ENCODE assay signal across 9 mouse cellular contexts in the genomic region with DNA sequence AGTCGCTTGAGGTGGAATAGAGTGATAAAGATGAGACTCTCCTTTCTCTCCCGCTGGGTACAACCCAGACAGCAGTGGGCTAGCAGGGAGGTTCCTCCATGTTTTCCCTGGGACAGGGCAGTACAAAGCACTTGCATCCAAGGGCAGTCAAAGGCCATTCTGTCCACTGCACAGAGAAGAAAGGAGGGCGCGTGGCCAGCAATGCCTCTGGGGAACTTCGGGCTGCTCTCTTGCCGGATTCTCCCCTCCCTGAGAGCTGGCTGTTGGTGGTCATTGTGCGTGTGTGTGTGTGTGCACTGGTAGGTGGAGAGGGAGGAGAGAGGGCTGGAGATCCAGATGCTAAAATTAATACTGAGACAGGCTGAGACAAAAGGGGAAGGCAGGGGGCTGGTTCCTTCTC. TPM values are rescaled to one million over a fixed set of nuclear protein-coding genes. Genes with fewer than 3 reads are reported as not detected.
DNase-seq lines count a peak whose midpoint lies in the region; ATAC-seq and TF ChIP-seq lines count a peak whose summit lies in the region.
"Had no signal": no experiment of that assay in that cellular context is flagged by ENCODE, and none has a peak within 500 bp of the region (broad histone marks: within the 10 kb centered on the region; RNA-seq: fewer than 3 reads in every experiment).

No protein-coding gene starts in this region.

- H3K27ac ChIP-seq in forebrain, postnatal 0 days (ENCODE audit: low read depth, low read length): no peak overlapping the region
- H3K27ac ChIP-seq in forebrain, embryonic 11.5 days (ENCODE audit: low read depth, low read length): no peak overlapping the region
- peak overlapping the region; percentile 51 for H3K27ac ChIP-seq in heart, embryonic 11.5 days (ENCODE audit: low read depth, low read length)
- H3K27ac ChIP-seq in limb, embryonic 12.5 days: no peak overlapping the region

- H3K4me3 ChIP-seq in forebrain, postnatal 0 days (ENCODE audit: low read depth, low read length): peak overlapping the region; percentile 61; the same call in 1 of the 2 replicates
- no peak overlapping the region for H3K4me3 ChIP-seq in forebrain, embryonic 11.5 days (ENCODE audit: low read depth, low read length)
- H3K4me3 ChIP-seq in heart, embryonic 11.5 days (ENCODE audit: low read depth, low read length): peak overlapping the region; percentile 58
- peak overlapping the region; percentile 57; the same call in 1 of the 2 replicates for H3K4me3 ChIP-seq in limb, embryonic 12.5 days (replicated peaks)

- H3K9ac ChIP-seq in forebrain, postnatal 0 days: no peak overlapping the region
- no peak overlapping the region for H3K9ac ChIP-seq in forebrain, embryonic 11.5 days (ENCODE audit: low read length)
- H3K9ac ChIP-seq in heart, embryonic 11.5 days (ENCODE audit: low read depth, low read length): peak overlapping the region; percentile 66
- H3K9ac ChIP-seq in limb, embryonic 12.5 days (replicated peaks): no peak overlapping the region

- H3K36me3 ChIP-seq in forebrain, postnatal 0 days (ENCODE audit: insufficient read depth): no peaks in the 10 kb centered on the region
- no peaks in the 10 kb centered on the region for H3K36me3 ChIP-seq in forebrain, embryonic 11.5 days (ENCODE audit: control insufficient read depth, insufficient read depth, low read length)
- H3K36me3 ChIP-seq in heart, embryonic 11.5 days (ENCODE audit: control insufficient read depth, insufficient read depth, low read length): no peaks in the 10 kb centered on the region
- H3K36me3 ChIP-seq in limb, embryonic 12.5 days: no peaks in the 10 kb centered on the region

- TF ChIP-seq CTCF in forebrain, postnatal 0 days (IDR thresholded peaks at IDR 0.05; ENCODE audit: low read depth): no peak

- no peaks in the 10 kb centered on the region for H3K4me1 ChIP-seq in forebrain, postnatal 0 days (ENCODE audit: insufficient read depth)
- H3K4me1 ChIP-seq in forebrain, embryonic 11.5 days (replicated peaks; ENCODE audit: control insufficient read depth, insufficient read depth, low read length): no peaks in the 10 kb centered on the region; the same call in 1 of the 2 replicates
- H3K4me1 ChIP-seq in heart, embryonic 11.5 days (ENCODE audit: control insufficient read depth, insufficient read depth, low read length): peaks cover 24% of the 10 kb centered on the region
- H3K4me1 ChIP-seq in limb, embryonic 12.5 days (replicated peaks): peaks cover 16% of the 10 kb centered on the region

- H3K27me3 ChIP-seq in forebrain, postnatal 0 days (ENCODE audit: insufficient read depth, low read length): peaks cover 39% of the 10 kb centered on the region
- peaks cover 45% of the 10 kb centered on the region for H3K27me3 ChIP-seq in forebrain, embryonic 11.5 days (ENCODE audit: control insufficient read depth, insufficient read depth, low read length)
- peaks cover 32% of the 10 kb centered on the region for H3K27me3 ChIP-seq in heart, embryonic 11.5 days (ENCODE audit: control insufficient read depth, insufficient read depth, low read length)
- H3K27me3 ChIP-seq in limb, embryonic 12.5 days: peaks cover 71% of the 10 kb centered on the region

- DNase-seq in forebrain, postnatal 0 days: no peak
- DNase-seq in forebrain, embryonic 11.5 days (ENCODE audit: low spot score): no peak
- peak; percentile 80 for DNase-seq in adrenal gland, postnatal 14 days
- DNase-seq in frontal cortex, postnatal 10 days (ENCODE audit: low spot score in 2 of 2): no peak
- no peak for DNase-seq in spleen, postnatal 10 days (ENCODE audit: low spot score in 2 of 2)

- H3K9me3 ChIP-seq in forebrain, postnatal 0 days (ENCODE audit: low read length): 0 out of 2 replicates have a peak, but pooled peaks cover 3% of the 10 kb centered on the region
- H3K9me3 ChIP-seq in forebrain, embryonic 11.5 days (ENCODE audit: control insufficient read depth, low read length): no peaks in the 10 kb centered on the region
- no peaks in the 10 kb centered on the region for H3K9me3 ChIP-seq in heart, embryonic 11.5 days (replicated peaks; ENCODE audit: control insufficient read depth, low read length)
- H3K9me3 ChIP-seq in limb, embryonic 12.5 days: no peaks in the 10 kb centered on the region

- 36% methylated on average over 7 of the region's 7 CpGs for WGBS in forebrain, postnatal 0 days
- WGBS in forebrain, embryonic 11.5 days: 38% methylated on average over 7 of the region's 7 CpGs
- 35% methylated on average over 7 of the region's 7 CpGs for WGBS in heart, embryonic 11.5 days (ENCODE audit: insufficient replicate concordance)
- WGBS in limb, embryonic 12.5 days: 50% methylated on average over 7 of the region's 7 CpGs

- H3K4me2 ChIP-seq in forebrain, postnatal 0 days (ENCODE audit: low read depth): 0 out of 2 replicates have a peak overlapping the region, but pooled peaks have one; percentile 76
- H3K4me2 ChIP-seq in forebrain, embryonic 11.5 days (ENCODE audit: low read depth, low read length, severe bottlenecking): no peak overlapping the region
- H3K4me2 ChIP-seq in heart, embryonic 11.5 days: peak overlapping the region; percentile 87
- peak overlapping the region; percentile 88; the same call in 1 of the 2 replicates for H3K4me2 ChIP-seq in limb, embryonic 12.5 days

- no peak for ATAC-seq in forebrain, postnatal 0 days
- no peak for ATAC-seq in forebrain, embryonic 11.5 days (replicated peaks; ENCODE audit: low FRiP score)
- no peak for ATAC-seq in heart, embryonic 11.5 days (replicated peaks; ENCODE audit: insufficient number of reproducible peaks, low FRiP score, low TSS enrichment)
- no peak for ATAC-seq in limb, embryonic 12.5 days (ENCODE audit: insufficient number of reproducible peaks, insufficient read depth, low FRiP score, low TSS enrichment, low read depth)
- ATAC-seq in inflammation-experienced regulatory T-cells, adult 6 months: no peak

RNA-seq across cellular contexts. Expression of a gene that starts 3.8 kb away (rescaled TPM):
- total RNA-seq in forebrain, postnatal 0 days (2014; rRNA removed): 0.24 and 0.77 TPM in 2 replicates
- polyA plus RNA-seq in forebrain, postnatal 0 days (2015; fragmentation: Nextera tagmentation; extraction: Ambion mirVana): 0.40 and 0.63 TPM in 2 replicates
- 0.29 and 0.68 TPM in 2 replicates for polyA plus RNA-seq in forebrain, embryonic 11.5 days (2014; fragmentation: Nextera tagmentation; extraction: Ambion mirVana)
- total RNA-seq in adrenal gland, postnatal 14 days (2021): 0.37 and 0.75 TPM in 2 replicates
- 2.1 and 2.3 TPM in 2 replicates for polyA plus RNA-seq in heart, embryonic 11.5 days (2014; fragmentation: Nextera tagmentation; extraction: Ambion mirVana)
- polyA plus RNA-seq in limb, embryonic 12.5 days (2016; fragmentation: Nextera tagmentation; extraction: Ambion mirVana): 0.44 TPM in 1 of 2 replicates, not detected in the other
- polyA plus RNA-seq in inflammation-experienced regulatory T-cells, adult 6 months (2017; shearing (Covaris generic)): 1 to 10 TPM in 1 of 3 experiments, under 1 TPM in 1, not detected in 1; 0.48 to 1.6 TPM
- polyA plus RNA-seq: erythroblast, embryonic 14.5 days had no signal

RNA-seq across cellular contexts. Expression of a gene that starts 12.0 kb away (rescaled TPM):
- total RNA-seq in forebrain, postnatal 0 days (2014; rRNA removed): 1.2 and 1.3 TPM in 2 replicates
- 0.50 and 0.98 TPM in 2 replicates for polyA plus RNA-seq in forebrain, postnatal 0 days (2015; fragmentation: Nextera tagmentation; extraction: Ambion mirVana)
- polyA plus RNA-seq in forebrain, embryonic 11.5 days (2014; fragmentation: Nextera tagmentation; extraction: Ambion mirVana): not detected in 2 replicates
- total RNA-seq in adrenal gland, postnatal 14 days (2021): not detected in 2 replicates
- polyA plus RNA-seq in heart, embryonic 11.5 days (2014; fragmentation: Nextera tagmentation; extraction: Ambion mirVana): 0.10 and 0.14 TPM in 2 replicates
- polyA plus RNA-seq in limb, embryonic 12.5 days (2016; fragmentation: Nextera tagmentation; extraction: Ambion mirVana): not detected in 2 replicates
- not detected for polyA plus RNA-seq in inflammation-experienced regulatory T-cells, adult 6 months (2017; shearing (Covaris generic))
- polyA plus RNA-seq: erythroblast, embryonic 14.5 days had no signal

RNA-seq across cellular contexts. Expression of a gene that starts 21.6 kb away (rescaled TPM):
- total RNA-seq in forebrain, postnatal 0 days (2014; rRNA removed): 2.5 and 5.6 TPM in 2 replicates
- 0.97 and 1.1 TPM in 2 replicates for polyA plus RNA-seq in forebrain, postnatal 0 days (2015; fragmentation: Nextera tagmentation; extraction: Ambion mirVana)
- 1.9 and 2.1 TPM in 2 replicates for polyA plus RNA-seq in forebrain, embryonic 11.5 days (2014; fragmentation: Nextera tagmentation; extraction: Ambion mirVana)
- 7.4 and 8.3 TPM in 2 replicates for total RNA-seq in adrenal gland, postnatal 14 days (2021)
- 3.3 and 5.6 TPM in 2 replicates for polyA plus RNA-seq in heart, embryonic 11.5 days (2014; fragmentation: Nextera tagmentation; extraction: Ambion mirVana)
- 4.2 and 4.5 TPM in 2 replicates for polyA plus RNA-seq in limb, embryonic 12.5 days (2016; fragmentation: Nextera tagmentation; extraction: Ambion mirVana)
- polyA plus RNA-seq in inflammation-experienced regulatory T-cells, adult 6 months (2017; shearing (Covaris generic)): not detected
- polyA plus RNA-seq: erythroblast, embryonic 14.5 days had no signal

RNA-seq across cellular contexts. Expression of a gene that starts 31.7 kb away (rescaled TPM):
- 16.5 and 27.8 TPM in 2 replicates for total RNA-seq in forebrain, postnatal 0 days (2014; rRNA removed)
- 4.2 and 10.5 TPM in 2 replicates for polyA plus RNA-seq in forebrain, postnatal 0 days (2015; fragmentation: Nextera tagmentation; extraction: Ambion mirVana)
- 13.8 and 14.9 TPM in 2 replicates for polyA plus RNA-seq in forebrain, embryonic 11.5 days (2014; fragmentation: Nextera tagmentation; extraction: Ambion mirVana)
- total RNA-seq in adrenal gland, postnatal 14 days (2021): 66.3 and 72.1 TPM in 2 replicates
- polyA plus RNA-seq in heart, embryonic 11.5 days (2014; fragmentation: Nextera tagmentation; extraction: Ambion mirVana): 6.0 and 15.1 TPM in 2 replicates
- 12.0 and 18.6 TPM in 2 replicates for polyA plus RNA-seq in limb, embryonic 12.5 days (2016; fragmentation: Nextera tagmentation; extraction: Ambion mirVana)
- polyA plus RNA-seq in inflammation-experienced regulatory T-cells, adult 6 months (2017; shearing (Covaris generic)): 10 to 100 TPM; 17.8 to 20.6 (median 19.4) TPM

RNA-seq across cellular contexts. Expression of a gene that starts 32.3 kb away (rescaled TPM):
- 99.0 and 107 TPM in 2 replicates for total RNA-seq in forebrain, postnatal 0 days (2014; rRNA removed)
- polyA plus RNA-seq in forebrain, postnatal 0 days (2015; fragmentation: Nextera tagmentation; extraction: Ambion mirVana): 38.4 and 38.6 TPM in 2 replicates
- polyA plus RNA-seq in forebrain, embryonic 11.5 days (2014; fragmentation: Nextera tagmentation; extraction: Ambion mirVana): 4.1 and 4.6 TPM in 2 replicates
- total RNA-seq in adrenal gland, postnatal 14 days (2021): 10.2 and 10.3 TPM in 2 replicates
- 4.4 and 5.3 TPM in 2 replicates for polyA plus RNA-seq in heart, embryonic 11.5 days (2014; fragmentation: Nextera tagmentation; extraction: Ambion mirVana)
- polyA plus RNA-seq in limb, embryonic 12.5 days (2016; fragmentation: Nextera tagmentation; extraction: Ambion mirVana): 3.4 and 3.6 TPM in 2 replicates
- polyA plus RNA-seq in inflammation-experienced regulatory T-cells, adult 6 months (2017; shearing (Covaris generic)): not detected
- polyA plus RNA-seq: erythroblast, embryonic 14.5 days had no signal
